Mouse (Mus musculus) thymus, adult 2 months (tissue): Measurements from ENCODE around the gene Dip2c.

Experiments
- CTCF ChIP-seq: fragments of 200-500 bp; IDR thresholded peaks from 2 replicates; pipeline ENCODE4 v1.5.1; 2012; ENCODE audit warnings: mild to moderate bottlenecking, control low read depth, low read length, moderate library complexity, borderline replicate concordance; ENCODE audit not compliant: control insufficient read depth, poor library complexity, insufficient read depth; ENCODE audit errors: extremely low read depth
- POLR2A ChIP-seq: fragments of 200-500 bp; IDR thresholded peaks from 2 replicates; pipeline ENCODE4 v1.6.1; 2012; ENCODE audit warnings: mild to moderate bottlenecking, low read length, control low read depth, moderate library complexity; ENCODE audit not compliant: control insufficient read depth, poor library complexity, insufficient read depth; ENCODE audit errors: extremely low read depth

- TF ChIP-seq CTCF (no peak), POLR2A (no peak)
Observed at GRCm38 (mm10) chr13:9350670-9351069, 74.3 kb downstream of the Dip2c start.
